Mouse (Mus musculus): ENCODE results near the gene Cog5. TPM values are rescaled to one million over a fixed set of nuclear protein-coding genes. Genes with fewer than 3 reads are reported as not detected.

Gene Cog5
- polyA plus RNA-seq, 1 experiment from 2014 or later = 34.3 TPM

- Histone ChIP-seq H3K4me3 (ENCODE audit: low read depth, low read length) (no peak overlapping the region), H3K36me3 (ENCODE audit: control insufficient read depth, insufficient read depth, low read length) (no peaks in the 10 kb centered on the region), H3K4me1 (ENCODE audit: control insufficient read depth, insufficient read depth, low read length) (no peaks in the 10 kb centered on the region), H3K9me3 (ENCODE audit: control insufficient read depth, low read length) (no peaks in the 10 kb centered on the region), H3K27ac (ENCODE audit: low read depth, low read length) (no peak overlapping the region), H3K4me2 (no peak overlapping the region), H3K9ac (ENCODE audit: low read length) (no peak overlapping the region), H3K27me3 (ENCODE audit: control insufficient read depth, insufficient read depth, low read length) (no peaks in the 10 kb centered on the region)
- ATAC-seq (ENCODE audit: low FRiP score) = no peak
- DNase-seq (ENCODE audit: low spot score, missing footprints) = no peak
- 90% methylated on average over 2 of the region's 2 CpGs for WGBS
Measured at GRCm38 (mm10) chr12:31849601-31850000, 194.9 kb downstream of the Cog5 start.

- Histone ChIP-seq H3K4me2 (no peak overlapping the region), H3K27ac (ENCODE audit: low read depth, low read length) (no peak overlapping the region), H3K4me1 (ENCODE audit: control insufficient read depth, insufficient read depth, low read length) (no peaks in the 10 kb centered on the region), H3K9ac (ENCODE audit: low read length) (no peak overlapping the region), H3K27me3 (ENCODE audit: control insufficient read depth, insufficient read depth, low read length) (no peaks in the 10 kb centered on the region), H3K4me3 (ENCODE audit: low read depth, low read length) (no peak overlapping the region), H3K9me3 (ENCODE audit: control insufficient read depth, low read length) (no peaks in the 10 kb centered on the region), H3K36me3 (ENCODE audit: control insufficient read depth, insufficient read depth, low read length) (no peaks in the 10 kb centered on the region)
- ATAC-seq (ENCODE audit: low FRiP score) = no peak
- 80% methylated on average over 3 of the region's 3 CpGs for WGBS
- no peak for DNase-seq (ENCODE audit: low spot score, missing footprints)
Measured at GRCm38 (mm10) chr12:31854039-31854438, 199.4 kb downstream of the Cog5 start.

DNA sequence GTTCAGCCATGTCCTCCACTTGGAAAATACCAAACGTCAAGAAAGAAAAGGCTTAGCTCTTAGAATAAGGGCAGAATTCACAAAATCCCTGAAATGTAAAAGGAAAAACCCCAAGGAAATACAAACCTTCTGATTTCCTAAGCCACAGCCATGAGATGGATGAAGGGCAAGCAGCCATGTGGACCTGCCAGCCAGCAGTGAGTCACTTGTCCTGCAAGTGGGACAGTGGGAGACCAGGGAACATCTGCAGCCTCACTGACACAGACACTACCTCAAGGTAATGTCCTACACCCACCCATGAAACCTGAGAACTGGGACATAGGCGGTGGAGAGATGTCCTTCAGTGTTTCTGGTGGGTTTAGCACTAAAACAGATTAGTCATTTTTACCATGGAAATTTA, 200.1 kb downstream of the Cog5 start:
- Histone ChIP-seq H3K4me2 (no peak overlapping the region), H3K36me3 (ENCODE audit: control insufficient read depth, insufficient read depth, low read length) (no peaks in the 10 kb centered on the region), H3K4me1 (ENCODE audit: control insufficient read depth, insufficient read depth, low read length) (no peaks in the 10 kb centered on the region), H3K4me3 (ENCODE audit: low read depth, low read length) (no peak overlapping the region), H3K27ac (ENCODE audit: low read depth, low read length) (no peak overlapping the region), H3K9me3 (ENCODE audit: control insufficient read depth, low read length) (no peaks in the 10 kb centered on the region), H3K27me3 (ENCODE audit: control insufficient read depth, insufficient read depth, low read length) (no peaks in the 10 kb centered on the region), H3K9ac (ENCODE audit: low read length) (no peak overlapping the region)
- 87% methylated on average over 2 of the region's 2 CpGs for WGBS
- ATAC-seq (ENCODE audit: low FRiP score) (no peak), DNase-seq (ENCODE audit: low spot score, missing footprints) (no peak)

GRCm38 (mm10) chr12:31857784-31858183, 203.1 kb downstream of the Cog5 start:
- no peaks in the 10 kb centered on the region for H3K9me3 ChIP-seq (ENCODE audit: control insufficient read depth, low read length)
- no peak overlapping the region for H3K27ac ChIP-seq (ENCODE audit: low read depth, low read length)
- H3K4me2 ChIP-seq = no peak overlapping the region
- no peak for DNase-seq (ENCODE audit: low spot score, missing footprints)
- H3K9ac ChIP-seq (ENCODE audit: low read length) = no peak overlapping the region
- no peak for ATAC-seq (ENCODE audit: low FRiP score)
- no peaks in the 10 kb centered on the region for H3K36me3 ChIP-seq (ENCODE audit: control insufficient read depth, insufficient read depth, low read length)
- H3K4me1 ChIP-seq (ENCODE audit: control insufficient read depth, insufficient read depth, low read length) = no peaks in the 10 kb centered on the region
- no peaks in the 10 kb centered on the region for H3K27me3 ChIP-seq (ENCODE audit: control insufficient read depth, insufficient read depth, low read length)
- no peak overlapping the region for H3K4me3 ChIP-seq (ENCODE audit: low read depth, low read length)
- WGBS = 87% methylated on average over 7 of the region's 7 CpGs

DNA sequence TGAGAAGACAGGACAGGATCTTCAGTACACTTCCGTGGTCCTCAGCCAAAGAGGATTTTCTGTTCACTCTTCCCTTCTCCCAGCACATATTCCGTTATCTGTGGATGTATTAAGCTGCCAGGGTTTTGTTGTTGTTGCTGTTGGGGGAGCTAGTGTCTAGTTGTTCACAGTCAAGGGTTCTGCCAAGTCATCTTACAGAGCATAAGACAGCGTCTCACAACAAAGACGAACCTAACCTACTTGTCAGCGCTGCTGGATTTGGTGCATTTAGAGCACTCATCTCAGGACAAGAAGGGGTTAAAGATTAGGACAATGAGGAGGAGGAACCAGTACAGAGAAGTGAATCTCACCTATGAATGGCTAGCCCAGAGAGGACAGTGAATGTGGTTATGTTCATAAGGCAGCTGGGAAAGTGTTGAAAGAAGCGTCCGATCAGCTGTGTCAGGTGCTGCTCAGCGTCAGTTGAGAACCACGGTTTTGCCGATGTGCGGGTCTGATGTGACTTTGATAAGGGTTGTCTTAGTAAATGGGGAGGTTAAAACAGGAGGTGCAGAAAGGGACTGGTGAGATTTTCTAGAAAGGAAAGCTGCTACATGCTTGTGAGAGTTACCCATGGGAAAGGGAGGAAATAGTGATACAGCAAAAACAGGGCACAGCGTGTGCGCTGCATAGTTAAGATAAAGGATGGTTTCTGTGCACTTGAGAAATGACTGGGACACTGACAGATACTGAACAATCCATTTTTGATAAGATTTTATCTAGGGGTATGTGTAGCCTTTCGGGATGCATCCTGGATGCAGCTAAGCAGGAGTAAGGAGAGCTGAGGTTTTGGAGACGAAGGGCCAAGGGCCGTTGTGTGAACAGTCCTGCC, 208.2 kb downstream of the Cog5 start:
- Histone ChIP-seq H3K4me1 (ENCODE audit: control insufficient read depth, insufficient read depth, low read length) (no peaks in the 10 kb centered on the region), H3K27ac (ENCODE audit: low read depth, low read length) (no peak overlapping the region), H3K4me2 (no peak overlapping the region), H3K9me3 (ENCODE audit: control insufficient read depth, low read length) (no peaks in the 10 kb centered on the region), H3K4me3 (ENCODE audit: low read depth, low read length) (no peak overlapping the region), H3K9ac (ENCODE audit: low read length) (no peak overlapping the region), H3K36me3 (ENCODE audit: control insufficient read depth, insufficient read depth, low read length) (no peaks in the 10 kb centered on the region), H3K27me3 (ENCODE audit: control insufficient read depth, insufficient read depth, low read length) (no peaks in the 10 kb centered on the region)
- ATAC-seq (ENCODE audit: low FRiP score) (no peak), DNase-seq (ENCODE audit: low spot score, missing footprints) (no peak)
- 92% methylated on average over 16 of the region's 16 CpGs for WGBS

- Histone ChIP-seq H3K9ac (ENCODE audit: low read length) (no peak overlapping the region), H3K36me3 (ENCODE audit: control insufficient read depth, insufficient read depth, low read length) (no peaks in the 10 kb centered on the region), H3K4me3 (ENCODE audit: low read depth, low read length) (no peak overlapping the region), H3K9me3 (ENCODE audit: control insufficient read depth, low read length) (no peaks in the 10 kb centered on the region), H3K27ac (ENCODE audit: low read depth, low read length) (no peak overlapping the region), H3K4me2 (no peak overlapping the region), H3K27me3 (ENCODE audit: control insufficient read depth, insufficient read depth, low read length) (no peaks in the 10 kb centered on the region), H3K4me1 (ENCODE audit: control insufficient read depth, insufficient read depth, low read length) (no peaks in the 10 kb centered on the region)
- 91% methylated on average over 4 of the region's 4 CpGs for WGBS
- DNase-seq (ENCODE audit: low spot score, missing footprints) (no peak), ATAC-seq (ENCODE audit: low FRiP score) (no peak)
Measured at GRCm38 (mm10) chr12:31876775-31877174, 222.1 kb downstream of the Cog5 start.

DNA sequence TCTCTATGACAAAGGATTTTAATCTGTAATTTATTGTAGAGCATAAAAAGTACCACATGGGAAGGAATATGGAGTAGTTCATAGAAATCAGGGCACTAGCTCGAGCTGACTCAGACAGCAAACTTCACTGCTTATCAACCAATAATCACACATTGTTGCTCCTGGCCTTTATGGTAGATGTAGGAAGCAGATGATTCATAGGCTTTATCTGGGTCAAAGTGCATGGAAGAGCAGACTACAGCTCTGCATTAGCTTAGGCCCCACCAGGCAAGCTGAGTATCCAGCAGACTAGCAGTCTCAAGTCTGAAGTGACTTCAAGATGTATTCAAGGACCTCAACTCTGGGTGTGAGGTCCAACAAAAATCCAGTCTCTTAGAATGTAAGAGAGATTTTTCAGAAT, 228.1 kb downstream of the Cog5 start:
- no peak overlapping the region for H3K9ac ChIP-seq (ENCODE audit: low read length)
- no peaks in the 10 kb centered on the region for H3K4me1 ChIP-seq (ENCODE audit: control insufficient read depth, insufficient read depth, low read length)
- DNase-seq (ENCODE audit: low spot score, missing footprints) = no peak
- H3K36me3 ChIP-seq (ENCODE audit: control insufficient read depth, insufficient read depth, low read length) = no peaks in the 10 kb centered on the region
- H3K9me3 ChIP-seq (ENCODE audit: control insufficient read depth, low read length) = no peaks in the 10 kb centered on the region
- ATAC-seq (ENCODE audit: low FRiP score) = no peak
- no peaks in the 10 kb centered on the region for H3K27me3 ChIP-seq (ENCODE audit: control insufficient read depth, insufficient read depth, low read length)
- 83% methylated on average over 1 of the region's 1 CpGs for WGBS
- H3K4me3 ChIP-seq (ENCODE audit: low read depth, low read length) = no peak overlapping the region
- no peak overlapping the region for H3K4me2 ChIP-seq
- no peak overlapping the region for H3K27ac ChIP-seq (ENCODE audit: low read depth, low read length)

GRCm38 (mm10) chr12:31884365-31884764, 229.7 kb downstream of the Cog5 start:
- Histone ChIP-seq H3K9ac (ENCODE audit: low read length) (no peak overlapping the region), H3K4me3 (ENCODE audit: low read depth, low read length) (no peak overlapping the region), H3K9me3 (ENCODE audit: control insufficient read depth, low read length) (no peaks in the 10 kb centered on the region), H3K4me2 (no peak overlapping the region), H3K27me3 (ENCODE audit: control insufficient read depth, insufficient read depth, low read length) (no peaks in the 10 kb centered on the region), H3K4me1 (ENCODE audit: control insufficient read depth, insufficient read depth, low read length) (no peaks in the 10 kb centered on the region), H3K36me3 (ENCODE audit: control insufficient read depth, insufficient read depth, low read length) (no peaks in the 10 kb centered on the region), H3K27ac (ENCODE audit: low read depth, low read length) (no peak overlapping the region)
- WGBS = 86% methylated on average over 4 of the region's 4 CpGs
- ATAC-seq (ENCODE audit: low FRiP score) (no peak), DNase-seq (ENCODE audit: low spot score, missing footprints) (no peak)

DNA sequence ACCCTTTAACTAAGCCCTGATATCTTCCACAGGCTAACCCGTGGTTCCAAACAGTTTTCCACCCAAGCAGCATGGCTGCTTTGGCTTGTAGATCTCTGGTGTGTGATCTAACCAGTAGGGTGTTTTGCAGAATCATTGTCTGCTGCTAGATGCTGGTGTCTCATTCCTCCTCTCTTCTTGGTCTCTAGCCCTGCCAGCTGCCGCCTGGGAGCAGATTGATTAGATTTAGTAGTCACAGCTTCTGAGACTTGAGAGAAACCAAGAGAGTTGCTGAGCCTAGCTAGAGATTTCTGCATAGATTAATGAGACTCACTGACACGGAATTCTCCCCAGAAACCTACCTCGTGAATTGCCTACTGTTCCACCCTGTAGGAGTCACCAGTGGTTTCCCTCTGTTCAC, 230.4 kb downstream of the Cog5 start:
- WGBS = 92% methylated on average over 4 of the region's 4 CpGs
- Histone ChIP-seq H3K27ac (ENCODE audit: low read depth, low read length) (no peak overlapping the region), H3K27me3 (ENCODE audit: control insufficient read depth, insufficient read depth, low read length) (no peaks in the 10 kb centered on the region), H3K4me2 (no peak overlapping the region), H3K4me1 (ENCODE audit: control insufficient read depth, insufficient read depth, low read length) (no peaks in the 10 kb centered on the region), H3K4me3 (ENCODE audit: low read depth, low read length) (no peak overlapping the region), H3K36me3 (ENCODE audit: control insufficient read depth, insufficient read depth, low read length) (no peaks in the 10 kb centered on the region), H3K9me3 (ENCODE audit: control insufficient read depth, low read length) (no peaks in the 10 kb centered on the region), H3K9ac (ENCODE audit: low read length) (no peak overlapping the region)
- DNase-seq (ENCODE audit: low spot score, missing footprints) (no peak), ATAC-seq (ENCODE audit: low FRiP score) (no peak)
